Mouse (Mus musculus) embryo, embryonic 11 days (tissue): ENCODE measurements around the gene Zbtb3.
A peak's percentile ranks its signal among the peaks of the same experiment; 100 is the strongest.

Source experiments
- DNase-seq: peaks from one replicate; pipeline ENCODE4 v3.0.0-alpha.2; 2015

The Zbtb3 gene

GRCm38 (mm10) chr19:8842961-8843360, 40.6 kb downstream of the Zbtb3 start:
- no peak for DNase-seq

GRCm38 (mm10) chr19:8844371-8845129, 42.2 kb downstream of the Zbtb3 start:
- DNase-seq = peak; percentile 88

- no peak for DNase-seq
Measured at GRCm38 (mm10) chr19:8848356-8848755, 46.0 kb downstream of the Zbtb3 start.

GRCm38 (mm10) chr19:8850402-8850901, 48.1 kb downstream of the Zbtb3 start, which contains the start of gene Lrrn4cl:
TSS of gene Lrrn4cl (plus strand) at chr19:8850768.
- peak; percentile 61 for DNase-seq

- no peak for DNase-seq
Measured at GRCm38 (mm10) chr19:8851639-8852038, 49.3 kb downstream of the Zbtb3 start.

GRCm38 (mm10) chr19:8852236-8852928, 50.0 kb downstream of the Zbtb3 start:
- DNase-seq = no peak

- DNase-seq = no peak
Measured at GRCm38 (mm10) chr19:8853117-8853516, 50.8 kb downstream of the Zbtb3 start.
